Mouse (Mus musculus) lung, embryonic 16.5 days (tissue): ENCODE measurements around the gene Phkb. TPM values are rescaled to one million over a fixed set of nuclear protein-coding genes. Genes with fewer than 3 reads are reported as not detected.

Experiments
- ATAC-seq: fragments of 200-750 bp; cut with Nextera tagmentation; 2 replicates; pipeline ENCODE4 v1.8.0; 2017; ENCODE audit warnings: low read depth, mild to moderate bottlenecking, moderate library complexity
- H3K27ac ChIP-seq: fragments of 300-500 bp; sonication (generic); 2 replicates; pipeline ENCODE4 v1.5.1; 2014; ENCODE audit warnings: mild to moderate bottlenecking, control low read depth, low read length
- H3K27me3 ChIP-seq: fragments of 300-500 bp; sonication (generic); 2 replicates; pipeline ENCODE4 v1.6.1; 2014; ENCODE audit warnings: low read depth, low read length, mixed read lengths; ENCODE audit not compliant: control insufficient read depth, insufficient read depth
- H3K36me3 ChIP-seq: fragments of 300-500 bp; sonication (generic); 2 replicates; pipeline ENCODE4 v1.6.1; 2014; ENCODE audit warnings: low read length; ENCODE audit not compliant: control insufficient read depth, insufficient read depth
- H3K4me1 ChIP-seq: fragments of 300-500 bp; sonication (generic); replicated peaks from 2 replicates; pipeline ENCODE4 v1.6.1; 2014; ENCODE audit warnings: low read length, mixed read lengths; ENCODE audit not compliant: control insufficient read depth, insufficient read depth
- H3K4me2 ChIP-seq: fragments of 300-500 bp; sonication (generic); 2 replicates; pipeline ENCODE4 v1.6.1; 2014; ENCODE audit warnings: low read depth, low read length, control low read depth
- H3K4me3 ChIP-seq: fragments of 300-500 bp; sonication (generic); 2 replicates; pipeline ENCODE4 v1.5.1; 2014; ENCODE audit warnings: mild to moderate bottlenecking, low read length, control low read depth
- H3K9ac ChIP-seq: fragments of 300-500 bp; sonication (generic); 2 replicates; pipeline ENCODE4 v1.6.1; 2014; ENCODE audit warnings: low read length, control low read depth
- H3K9me3 ChIP-seq: fragments of 300-500 bp; sonication (generic); 2 replicates; pipeline ENCODE4 v1.6.1; 2016; ENCODE audit warnings: low read length; ENCODE audit not compliant: control insufficient read depth
- WGBS: fragments of 180-500 bp; shearing (Covaris S2); extraction: QIAGEN DNeasy Blood & Tissue Kit; methylation state at CpG from one replicate; pipeline ENCODE4 v1.1.7; 2014; 5-methylcytosine and 5-hydroxymethylcytosine counted together
- polyA plus RNA-seq: library from polyadenylated mRNA; unstranded; fragments of >200 nt; fragmentation: Nextera tagmentation; extraction: Ambion mirVana; gene quantifications from 2 replicates; pipeline ENCODE4 v1.2.1, GENCODE M21; 2015

The Phkb gene
- polyA plus RNA-seq, 1 experiment from 2014 or later, result 41.9 TPM

- Histone ChIP-seq H3K9ac (no peak overlapping the region), H3K4me3 (no peak overlapping the region), H3K27me3 (no peaks in the 10 kb centered on the region), H3K9me3 (no peaks in the 10 kb centered on the region), H3K4me2 (no peak overlapping the region), H3K27ac (no peak overlapping the region), H3K4me1 (no peaks in the 10 kb centered on the region), H3K36me3 (no peaks in the 10 kb centered on the region)
- ATAC-seq, result no peak
- WGBS, result 90% methylated on average over 1 of the region's 1 CpGs
Observed at GRCm38 (mm10) chr8:85993661-85994060, 152.9 kb downstream of the Phkb start.

GRCm38 (mm10) chr8:85995971-85996370 lies 155.2 kb downstream of the Phkb start:
- no peaks in the 10 kb centered on the region for H3K36me3 ChIP-seq

GRCm38 (mm10) chr8:86006485-86006884 lies 165.7 kb downstream of the Phkb start:
- Histone ChIP-seq H3K9ac (no peak overlapping the region), H3K27me3 (no peaks in the 10 kb centered on the region), H3K4me1 (no peaks in the 10 kb centered on the region), H3K4me2 (no peak overlapping the region), H3K27ac (no peak overlapping the region), H3K36me3 (no peaks in the 10 kb centered on the region), H3K9me3 (no peaks in the 10 kb centered on the region), H3K4me3 (no peak overlapping the region)
- ATAC-seq, result no peak

More at GRCm38 (mm10) chr8:85995971-85996370, 155.2 kb downstream of the Phkb start:
- H3K4me3 ChIP-seq, result no peak overlapping the region
- no peaks in the 10 kb centered on the region for H3K9me3 ChIP-seq
- ATAC-seq, result no peak
- H3K27ac ChIP-seq, result no peak overlapping the region
- no peaks in the 10 kb centered on the region for H3K4me1 ChIP-seq
- H3K27me3 ChIP-seq, result no peaks in the 10 kb centered on the region
- no peak overlapping the region for H3K4me2 ChIP-seq
- H3K9ac ChIP-seq, result no peak overlapping the region
- WGBS, result 93% methylated on average over 1 of the region's 1 CpGs

GRCm38 (mm10) chr8:86016806-86017205 lies 176.0 kb downstream of the Phkb start:
- Histone ChIP-seq H3K4me2 (no peak overlapping the region), H3K4me1 (no peaks in the 10 kb centered on the region), H3K27ac (no peak overlapping the region), H3K4me3 (no peak overlapping the region), H3K27me3 (no peaks in the 10 kb centered on the region), H3K9ac (no peak overlapping the region), H3K36me3 (peaks cover 3% of the 10 kb centered on the region; the same call in 1 of the 2 replicates), H3K9me3 (no peaks in the 10 kb centered on the region)
- no peak for ATAC-seq
- WGBS, result 76% methylated on average over 2 of the region's 2 CpGs

GRCm38 (mm10) chr8:86028646-86029312 lies 188.0 kb downstream of the Phkb start:
- Histone ChIP-seq H3K9ac (no peak overlapping the region), H3K4me3 (no peak overlapping the region), H3K27me3 (no peaks in the 10 kb centered on the region), H3K4me1 (no peaks in the 10 kb centered on the region), H3K27ac (no peak overlapping the region), H3K9me3 (no peaks in the 10 kb centered on the region), H3K36me3 (0 out of 2 replicates have a peak, but pooled peaks cover 2% of the 10 kb centered on the region), H3K4me2 (no peak overlapping the region)
- 60% methylated on average over 6 of the region's 6 CpGs for WGBS
- no peak for ATAC-seq

GRCm38 (mm10) chr8:86029451-86029850 lies 188.7 kb downstream of the Phkb start:
- Histone ChIP-seq H3K36me3 (0 out of 2 replicates have a peak, but pooled peaks cover 2% of the 10 kb centered on the region), H3K9me3 (no peaks in the 10 kb centered on the region), H3K4me3 (no peak overlapping the region), H3K4me2 (no peak overlapping the region), H3K4me1 (no peaks in the 10 kb centered on the region), H3K9ac (no peak overlapping the region), H3K27me3 (no peaks in the 10 kb centered on the region), H3K27ac (no peak overlapping the region)
- no peak for ATAC-seq
- WGBS, result 75% methylated on average over 7 of the region's 7 CpGs

GRCm38 (mm10) chr8:86034662-86035365 lies 194.1 kb downstream of the Phkb start:
- Histone ChIP-seq H3K9ac (no peak overlapping the region), H3K27ac (no peak overlapping the region), H3K36me3 (no peaks in the 10 kb centered on the region), H3K9me3 (no peaks in the 10 kb centered on the region), H3K4me2 (no peak overlapping the region), H3K4me1 (no peaks in the 10 kb centered on the region), H3K27me3 (no peaks in the 10 kb centered on the region), H3K4me3 (no peak overlapping the region)
- ATAC-seq, result no peak
- WGBS, result 67% methylated on average over 6 of the region's 6 CpGs

GRCm38 (mm10) chr8:86035371-86035770 lies 194.6 kb downstream of the Phkb start:
- Histone ChIP-seq H3K9ac (no peak overlapping the region), H3K27me3 (no peaks in the 10 kb centered on the region)
- 83% methylated on average over 4 of the region's 4 CpGs for WGBS

GRCm38 (mm10) chr8:86038462-86038861 lies 197.7 kb downstream of the Phkb start:
- Histone ChIP-seq H3K27me3 (no peaks in the 10 kb centered on the region), H3K4me3 (no peak overlapping the region), H3K4me1 (no peaks in the 10 kb centered on the region), H3K27ac (no peak overlapping the region), H3K4me2 (no peak overlapping the region), H3K9ac (no peak overlapping the region), H3K36me3 (no peaks in the 10 kb centered on the region), H3K9me3 (no peaks in the 10 kb centered on the region)
- 85% methylated on average over 3 of the region's 3 CpGs for WGBS
- no peak for ATAC-seq

More at GRCm38 (mm10) chr8:86035371-86035770, 194.6 kb downstream of the Phkb start:
- no peak for ATAC-seq
- Histone ChIP-seq H3K4me2 (no peak overlapping the region), H3K4me1 (no peaks in the 10 kb centered on the region), H3K9me3 (no peaks in the 10 kb centered on the region), H3K36me3 (no peaks in the 10 kb centered on the region), H3K4me3 (no peak overlapping the region), H3K27ac (no peak overlapping the region)
